Mouse (Mus musculus): ENCODE measurements at regions not wholly inside any gene's neighbourhood (a gene's known extent, or its start where the extent isn't known, plus 50 kb on each side); places are given as distances from the start of the nearest gene placed in this dataset.
A peak's percentile ranks its signal among the peaks of the same experiment; 100 is the strongest.

DNA sequence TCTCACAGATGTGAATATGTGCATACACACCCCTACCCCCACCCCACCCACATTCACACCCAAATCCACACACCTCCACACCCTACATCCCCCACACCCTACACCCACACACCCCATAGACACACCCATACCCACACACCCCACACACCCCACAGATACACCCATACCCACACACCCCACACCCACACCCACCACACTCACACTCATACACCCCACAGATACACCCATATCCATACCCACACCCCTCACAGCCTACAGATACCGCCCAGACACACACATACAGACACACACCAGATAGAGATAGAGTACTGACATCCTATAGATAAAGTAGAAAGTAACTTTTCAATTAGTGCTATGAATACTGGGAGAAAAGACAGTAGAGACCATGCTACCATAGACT lies 108.6 kb upstream of the Ddhd1 start:
- 97% methylated on average over 1 of the region's 1 CpGs for WGBS
- no peak overlapping the region for H3K27ac ChIP-seq
- no peaks in the 10 kb centered on the region for H3K9me3 ChIP-seq
- H3K4me3 ChIP-seq = no peak overlapping the region
- H3K9ac ChIP-seq = no peak overlapping the region
- no peaks in the 10 kb centered on the region for H3K27me3 ChIP-seq (replicated peaks)
- ATAC-seq (replicated peaks) = no peak
- H3K4me2 ChIP-seq = no peak overlapping the region
- H3K36me3 ChIP-seq (replicated peaks) = no peaks in the 10 kb centered on the region
- no peaks in the 10 kb centered on the region for H3K4me1 ChIP-seq

GRCm38 (mm10) chr14:45772665-45773277 lies 114.8 kb upstream of the Ddhd1 start:
- Histone ChIP-seq H3K9me3 (no peaks in the 10 kb centered on the region), H3K9ac (no peak overlapping the region), H3K4me3 (0 out of 2 replicates have a peak overlapping the region, but pooled peaks have one; percentile 10), H3K4me1 (peaks cover 5% of the 10 kb centered on the region; the same call in 1 of the 2 replicates), H3K27me3 (replicated peaks) (no peaks in the 10 kb centered on the region), H3K4me2 (peak overlapping the region; percentile 45), H3K36me3 (replicated peaks) (no peaks in the 10 kb centered on the region), H3K27ac (no peak overlapping the region)
- ATAC-seq (replicated peaks) = peak; percentile 92
- 18% methylated on average over 19 of the region's 19 CpGs for WGBS

- H3K4me1 ChIP-seq = peaks cover 5% of the 10 kb centered on the region; the same call in 1 of the 2 replicates
- H3K9me3 ChIP-seq = no peaks in the 10 kb centered on the region
- H3K27me3 ChIP-seq (replicated peaks) = no peaks in the 10 kb centered on the region
- no peak overlapping the region for H3K9ac ChIP-seq
- ATAC-seq (replicated peaks) = no peak
- H3K27ac ChIP-seq = no peak overlapping the region
- no peak overlapping the region for H3K4me2 ChIP-seq
- H3K36me3 ChIP-seq (replicated peaks) = no peaks in the 10 kb centered on the region
- H3K4me3 ChIP-seq = no peak overlapping the region
- 52% methylated on average over 7 of the region's 7 CpGs for WGBS
Measured at GRCm38 (mm10) chr14:45773326-45773725, 115.4 kb upstream of the Ddhd1 start.

DNA sequence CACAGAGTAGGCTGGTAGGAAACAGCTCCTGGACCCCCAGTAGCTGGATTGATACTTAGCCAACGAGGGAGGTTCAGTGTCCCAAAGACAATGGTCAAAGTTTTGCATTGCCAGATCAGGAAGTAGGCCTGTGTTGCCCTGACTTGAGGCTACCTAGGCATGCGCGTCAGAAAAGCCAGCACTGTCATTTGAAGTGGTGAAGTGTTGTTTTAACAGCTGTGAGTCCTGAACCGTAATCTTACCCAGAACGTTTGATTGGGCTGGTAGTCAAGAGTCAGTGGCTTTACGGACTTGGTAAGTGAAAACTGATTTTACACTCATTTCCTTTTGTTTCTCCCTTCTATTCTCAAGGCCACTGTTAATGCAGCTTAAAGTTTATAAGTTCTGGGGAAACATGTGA lies 123.9 kb upstream of the Ddhd1 start:
- ATAC-seq (replicated peaks) = no peak
- Histone ChIP-seq H3K27ac (no peak overlapping the region), H3K4me2 (no peak overlapping the region), H3K9me3 (no peaks in the 10 kb centered on the region), H3K4me1 (no peaks in the 10 kb centered on the region), H3K9ac (no peak overlapping the region), H3K27me3 (replicated peaks) (no peaks in the 10 kb centered on the region), H3K36me3 (replicated peaks) (no peaks in the 10 kb centered on the region), H3K4me3 (no peak overlapping the region)
- 84% methylated on average over 6 of the region's 6 CpGs for WGBS

- 76% methylated on average over 1 of the region's 1 CpGs for WGBS
- H3K4me3 ChIP-seq = no peak overlapping the region
- ATAC-seq (replicated peaks) = no peak
Measured at GRCm38 (mm10) chr14:45794980-45795379, 137.0 kb upstream of the Ddhd1 start.

DNA sequence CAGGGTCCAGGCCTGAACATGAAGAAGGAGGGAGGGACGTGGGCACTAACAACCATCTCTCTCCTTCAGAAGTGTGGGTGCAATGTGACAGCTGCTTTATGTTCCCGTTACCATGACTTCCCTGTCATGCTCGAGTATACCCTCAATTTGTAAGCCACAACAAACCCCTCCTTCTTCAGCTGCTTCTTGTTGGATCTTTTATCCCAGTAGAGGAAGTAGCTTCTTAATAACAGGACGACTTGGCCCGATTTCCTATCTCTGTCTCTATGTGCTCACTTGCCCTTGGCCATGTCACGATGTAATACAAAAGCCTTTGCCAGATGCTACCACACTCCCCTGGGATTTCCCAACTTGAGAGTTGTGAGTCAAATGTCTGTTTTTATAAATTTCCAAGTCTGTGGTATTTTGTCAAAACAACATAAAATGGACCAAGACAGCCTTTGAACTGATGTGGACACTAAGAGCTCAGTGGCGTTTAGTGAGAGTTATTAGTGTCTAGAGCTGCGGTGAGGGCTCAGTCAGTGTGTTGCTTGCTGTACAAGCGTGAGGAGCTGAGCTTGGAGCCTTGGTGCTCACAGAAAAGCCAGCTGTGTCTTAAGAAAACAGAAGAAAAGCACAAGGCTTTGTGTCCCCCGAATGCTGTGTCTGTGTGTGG lies 138.8 kb upstream of the Ddhd1 start:
- Histone ChIP-seq H3K27ac (no peak overlapping the region), H3K9ac (no peak overlapping the region), H3K4me2 (no peak overlapping the region), H3K9me3 (no peaks in the 10 kb centered on the region), H3K4me3 (no peak overlapping the region), H3K4me1 (no peaks in the 10 kb centered on the region), H3K27me3 (replicated peaks) (no peaks in the 10 kb centered on the region), H3K36me3 (replicated peaks) (no peaks in the 10 kb centered on the region)
- no peak for ATAC-seq (replicated peaks)
- 76% methylated on average over 10 of the region's 10 CpGs for WGBS

More at GRCm38 (mm10) chr14:45794980-45795379, 137.0 kb upstream of the Ddhd1 start:
- Histone ChIP-seq H3K9ac (no peak overlapping the region), H3K4me2 (no peak overlapping the region), H3K27me3 (replicated peaks) (no peaks in the 10 kb centered on the region), H3K27ac (no peak overlapping the region), H3K36me3 (replicated peaks) (no peaks in the 10 kb centered on the region), H3K9me3 (no peaks in the 10 kb centered on the region), H3K4me1 (no peaks in the 10 kb centered on the region)

DNA sequence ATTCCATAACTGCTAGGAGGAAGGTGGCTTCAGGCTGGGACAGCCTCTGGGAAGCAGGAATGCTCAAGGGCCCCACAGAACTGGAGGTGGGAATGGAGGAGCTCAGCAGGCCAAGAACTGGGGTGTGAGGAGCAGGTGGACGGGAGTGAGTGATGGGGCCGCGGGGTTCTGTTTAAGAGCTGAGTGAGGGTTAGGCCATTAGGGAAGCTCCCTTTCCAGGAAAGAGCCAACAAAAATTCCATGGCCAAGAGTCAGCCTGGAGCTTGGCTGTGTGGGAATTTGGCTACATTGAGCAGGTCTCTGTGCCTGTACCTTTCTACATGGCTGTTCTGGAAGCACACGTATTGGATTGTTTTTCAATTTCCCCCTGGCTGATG lies 139.4 kb upstream of the Ddhd1 start:
- no peaks in the 10 kb centered on the region for H3K27me3 ChIP-seq (replicated peaks)
- H3K27ac ChIP-seq = no peak overlapping the region
- no peak for ATAC-seq (replicated peaks)
- no peak overlapping the region for H3K9ac ChIP-seq
- no peaks in the 10 kb centered on the region for H3K4me1 ChIP-seq
- H3K4me3 ChIP-seq = no peak overlapping the region
- H3K36me3 ChIP-seq (replicated peaks) = no peaks in the 10 kb centered on the region
- no peaks in the 10 kb centered on the region for H3K9me3 ChIP-seq
- H3K4me2 ChIP-seq = no peak overlapping the region
- WGBS = 87% methylated on average over 4 of the region's 4 CpGs

- no peak overlapping the region for H3K4me3 ChIP-seq
- H3K27me3 ChIP-seq (replicated peaks) = no peaks in the 10 kb centered on the region
- H3K36me3 ChIP-seq (replicated peaks) = no peaks in the 10 kb centered on the region
- no peak for ATAC-seq (replicated peaks)
- no peak overlapping the region for H3K27ac ChIP-seq
- H3K4me2 ChIP-seq = no peak overlapping the region
- no peaks in the 10 kb centered on the region for H3K9me3 ChIP-seq
- no peak overlapping the region for H3K9ac ChIP-seq
- WGBS = 81% methylated on average over 2 of the region's 2 CpGs
- H3K4me1 ChIP-seq = no peaks in the 10 kb centered on the region
Measured at GRCm38 (mm10) chr14:45799286-45799685, 141.3 kb upstream of the Ddhd1 start.

DNA sequence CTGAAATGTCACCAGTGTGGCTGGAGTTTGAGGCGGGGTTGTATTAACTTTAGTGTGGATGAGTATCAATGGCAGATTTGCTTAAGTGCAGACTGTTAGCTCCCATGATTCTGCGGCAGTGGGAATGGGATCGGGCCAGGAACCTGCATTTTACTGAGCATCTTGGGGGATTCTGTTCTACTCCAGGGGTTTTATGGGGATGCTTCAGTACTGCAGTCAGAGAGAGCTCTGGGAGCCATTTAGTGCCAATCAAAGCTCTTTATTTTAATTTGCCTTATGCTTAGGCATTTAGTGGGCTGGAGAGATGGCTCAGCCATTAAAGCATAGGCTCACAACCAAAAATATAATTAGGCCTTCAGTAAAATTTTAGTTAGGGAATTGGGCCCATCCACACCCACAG lies 148.0 kb upstream of the Ddhd1 start:
- no peak for ATAC-seq (replicated peaks)
- Histone ChIP-seq H3K4me2 (no peak overlapping the region), H3K36me3 (replicated peaks) (no peaks in the 10 kb centered on the region), H3K9me3 (no peaks in the 10 kb centered on the region), H3K9ac (no peak overlapping the region), H3K4me1 (no peaks in the 10 kb centered on the region), H3K27me3 (replicated peaks) (no peaks in the 10 kb centered on the region), H3K4me3 (no peak overlapping the region), H3K27ac (no peak overlapping the region)
- WGBS = 81% methylated on average over 3 of the region's 3 CpGs

GRCm38 (mm10) chr14:45806726-45807280 lies 148.9 kb upstream of the Ddhd1 start:
- Histone ChIP-seq H3K27me3 (replicated peaks) (no peaks in the 10 kb centered on the region), H3K4me1 (no peaks in the 10 kb centered on the region), H3K9me3 (no peaks in the 10 kb centered on the region), H3K27ac (no peak overlapping the region), H3K4me3 (no peak overlapping the region), H3K9ac (no peak overlapping the region), H3K36me3 (replicated peaks) (no peaks in the 10 kb centered on the region), H3K4me2 (no peak overlapping the region)
- no peak for ATAC-seq (replicated peaks)
- 85% methylated on average over 7 of the region's 7 CpGs for WGBS

DNA sequence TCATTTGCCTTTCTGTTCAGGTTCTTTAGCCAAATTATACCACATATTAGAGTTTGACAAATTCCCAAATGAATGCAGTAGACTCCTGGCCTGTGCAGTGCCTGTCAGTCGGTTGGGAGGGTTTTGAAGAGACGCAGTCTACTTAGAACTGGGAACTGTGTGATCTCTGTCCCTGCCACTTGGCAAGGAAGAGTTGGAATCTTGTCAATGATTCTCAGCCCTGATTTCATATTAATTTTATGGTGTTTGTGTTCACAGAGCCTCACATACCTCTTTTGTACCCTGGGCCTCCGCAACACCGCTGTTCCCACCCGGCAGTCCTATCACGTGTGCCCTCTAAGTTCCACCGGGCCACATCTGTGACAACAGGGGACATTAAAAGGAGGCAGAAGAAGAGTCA lies 149.8 kb upstream of the Ddhd1 start:
- Histone ChIP-seq H3K4me2 (no peak overlapping the region), H3K36me3 (replicated peaks) (no peaks in the 10 kb centered on the region), H3K27ac (no peak overlapping the region), H3K9me3 (no peaks in the 10 kb centered on the region), H3K4me1 (no peaks in the 10 kb centered on the region), H3K9ac (no peak overlapping the region), H3K4me3 (no peak overlapping the region), H3K27me3 (replicated peaks) (no peaks in the 10 kb centered on the region)
- 90% methylated on average over 7 of the region's 7 CpGs for WGBS
- ATAC-seq (replicated peaks) = no peak

DNA sequence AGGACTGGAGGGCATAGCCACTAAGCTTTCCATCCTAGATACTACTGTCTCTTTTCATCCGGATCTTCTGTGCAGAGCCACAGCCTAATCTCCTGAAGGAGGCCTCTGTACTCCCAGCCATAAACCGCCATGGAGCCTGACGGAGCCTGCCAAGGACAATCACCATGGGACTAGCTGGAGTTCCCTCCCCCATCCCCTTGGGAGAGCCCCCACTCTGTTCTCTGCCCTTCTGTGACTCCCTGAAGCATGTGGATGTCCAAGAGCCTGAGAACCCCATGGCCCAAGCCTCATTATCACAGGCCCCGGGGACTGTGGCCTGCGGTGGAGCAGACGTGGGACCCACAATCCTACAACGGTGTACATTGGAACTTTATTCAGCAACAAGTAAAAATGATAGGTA lies 151.5 kb upstream of the Ddhd1 start:
- no peaks in the 10 kb centered on the region for H3K9me3 ChIP-seq
- H3K4me1 ChIP-seq = no peaks in the 10 kb centered on the region
- no peak overlapping the region for H3K9ac ChIP-seq
- WGBS = 85% methylated on average over 7 of the region's 7 CpGs
- H3K4me2 ChIP-seq = no peak overlapping the region
- no peaks in the 10 kb centered on the region for H3K27me3 ChIP-seq (replicated peaks)
- no peak overlapping the region for H3K27ac ChIP-seq
- H3K36me3 ChIP-seq (replicated peaks) = no peaks in the 10 kb centered on the region
- ATAC-seq (replicated peaks) = no peak
- no peak overlapping the region for H3K4me3 ChIP-seq

- H3K27me3 ChIP-seq (replicated peaks) = no peaks in the 10 kb centered on the region
- no peaks in the 10 kb centered on the region for H3K4me1 ChIP-seq
- H3K27ac ChIP-seq = no peak overlapping the region
- 82% methylated on average over 4 of the region's 4 CpGs for whole genome bisulfite sequencing
- no peak overlapping the region for H3K9ac ChIP-seq
- no peaks in the 10 kb centered on the region for H3K36me3 ChIP-seq (replicated peaks)
- H3K9me3 ChIP-seq = no peaks in the 10 kb centered on the region
- ATAC-seq (replicated peaks) = no peak
- no peak overlapping the region for H3K4me2 ChIP-seq
- no peak overlapping the region for H3K4me3 ChIP-seq
Measured at GRCm38 (mm10) chr14:45810101-45810500, 152.2 kb upstream of the Ddhd1 start.

All from midbrain, embryonic 15.5 days (tissue).